Mouse (Mus musculus) olfactory bulb, adult 2 months (tissue): ENCODE measurements at regions not wholly inside any gene's neighbourhood (a gene's known extent, or its start where the extent isn't known, plus 50 kb on each side); places are given as distances from the start of the nearest gene placed in this dataset.

Source experiments
- CTCF ChIP-seq: fragments of 200-500 bp; IDR thresholded peaks from 2 replicates; pipeline ENCODE4 v1.5.1; 2012; ENCODE audit warnings: low read depth, mild to moderate bottlenecking, low read length, moderate library complexity; ENCODE audit not compliant: insufficient read depth
- POLR2A ChIP-seq: fragments of 200-500 bp; IDR thresholded peaks from 2 replicates; pipeline ENCODE4 v1.6.1; 2012; ENCODE audit warnings: mild to moderate bottlenecking, low read depth, low read length, moderate library complexity; ENCODE audit not compliant: insufficient read depth

DNA sequence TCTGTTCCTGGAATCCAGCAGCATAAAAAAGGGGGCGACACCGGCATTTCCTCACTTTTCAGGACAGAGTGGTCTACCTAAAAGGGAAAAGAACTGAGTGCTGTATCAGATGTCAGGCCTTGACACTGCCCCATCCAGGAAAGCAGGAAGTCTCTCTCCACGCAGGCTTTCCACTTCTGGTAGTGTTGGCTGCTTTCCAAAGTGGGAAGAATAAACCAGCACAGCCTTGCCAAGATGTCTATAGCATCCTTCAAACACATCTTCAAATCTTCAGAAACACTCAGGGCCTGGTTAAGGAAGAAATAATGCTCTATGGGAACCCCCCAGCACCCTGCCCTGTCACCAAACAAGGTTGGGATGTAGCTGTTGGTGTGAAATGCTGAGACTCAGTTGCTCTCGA is 127.5 kb upstream of the 1700025G04Rik start:
- TF ChIP-seq CTCF (no peak), POLR2A (no peak)
